Mouse (Mus musculus): ENCODE data around the gene Ush1g.

DNA sequence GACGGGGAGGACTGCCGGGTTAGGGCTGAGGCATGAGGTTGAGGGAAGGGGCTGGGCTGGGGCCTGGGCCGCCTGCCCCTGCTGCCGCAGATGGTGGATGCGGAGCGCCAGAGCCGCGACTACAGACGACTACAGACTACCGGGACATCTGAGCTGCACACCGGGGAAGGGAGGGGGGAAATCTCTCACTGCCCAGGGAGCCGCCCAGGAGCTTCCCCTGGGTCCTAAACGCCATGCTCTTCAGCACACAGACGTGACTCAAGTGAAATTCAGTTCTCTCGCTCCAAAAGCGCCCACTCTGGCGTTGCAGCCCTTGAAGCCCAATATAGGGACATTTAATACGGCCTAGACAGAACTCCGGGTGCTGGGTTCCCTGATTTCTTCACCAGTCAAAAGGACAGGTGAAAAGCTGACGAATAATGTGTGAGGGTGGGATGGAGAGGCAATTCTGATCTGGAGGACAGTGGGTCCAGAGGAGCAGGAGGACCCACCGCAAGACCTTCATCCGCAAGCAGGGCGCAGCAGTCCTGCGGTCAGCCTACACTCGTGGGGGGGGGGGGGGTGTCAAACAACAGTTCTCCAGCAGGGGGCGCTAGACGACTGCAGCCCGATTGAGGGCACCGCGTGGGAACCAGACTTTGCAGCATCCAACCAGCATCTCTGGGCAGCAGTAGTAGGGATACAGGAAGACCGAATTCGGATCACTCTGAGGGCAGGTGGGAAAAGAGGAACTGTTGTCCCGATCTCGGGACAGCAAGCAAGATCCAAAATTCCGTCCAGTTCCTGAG, at the start of gene Ush1g:
- TF ChIP-seq CTCF (IDR thresholded peaks at IDR 0.05) (peak; percentile 98), EP300 (IDR thresholded peaks at IDR 0.05) (no peak)

Data from lung, postnatal 0 days (tissue).